Mouse (Mus musculus): ENCODE results near the gene Pnpla3.

Gene Pnpla3

DNA sequence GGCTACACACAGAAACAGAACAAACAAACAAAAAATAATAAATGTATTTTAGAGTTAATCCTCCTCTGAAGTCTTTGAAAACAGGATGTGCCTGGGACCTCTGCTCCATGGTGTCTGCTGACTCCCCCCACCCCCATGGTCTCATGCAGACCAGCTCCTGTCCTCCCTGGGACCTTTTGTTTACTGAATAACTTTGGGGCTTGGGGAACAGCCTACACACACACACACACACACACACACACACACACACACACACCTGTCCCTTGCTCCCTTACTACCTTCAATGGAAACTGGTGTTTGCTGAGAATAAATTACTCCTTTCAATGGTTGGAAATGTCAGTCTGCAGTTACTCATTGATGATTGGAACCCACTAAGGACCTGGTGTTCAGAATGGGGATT, 48.4 kb downstream of the Pnpla3 start:
- no peak for DNase-seq (ENCODE audit: extremely low read depth, low read depth, low spot score)

DNA sequence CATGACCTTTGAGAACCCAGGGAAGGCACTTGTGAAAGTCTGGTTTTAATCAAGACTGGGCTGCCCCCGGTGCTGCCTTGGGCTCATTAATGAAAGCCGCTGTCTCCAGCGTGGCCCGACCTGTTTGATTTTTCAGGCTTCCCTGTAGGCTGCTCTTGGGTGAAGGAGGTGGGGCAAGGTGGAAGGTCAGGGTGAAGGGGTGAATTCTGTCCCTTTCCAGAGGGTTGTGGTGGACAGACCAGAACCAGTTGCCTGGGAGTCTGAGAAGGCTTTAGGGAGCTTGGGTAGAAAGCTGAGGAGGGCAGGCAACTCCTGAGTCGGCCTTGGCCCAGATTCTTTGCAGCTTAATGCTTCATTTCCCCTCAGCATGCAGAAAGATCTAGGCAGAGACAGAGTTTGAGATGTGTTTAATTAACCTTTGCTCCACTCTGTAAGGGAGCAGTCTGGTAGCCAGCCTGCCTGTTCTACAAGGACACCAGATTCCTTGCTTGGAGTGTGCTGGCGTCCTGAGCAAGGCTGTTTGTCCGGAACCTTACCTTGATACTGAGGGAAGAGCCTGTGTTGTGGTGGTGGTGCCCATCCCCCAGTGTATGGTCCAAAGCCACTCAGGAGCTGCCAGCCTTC, 48.9 kb downstream of the Pnpla3 start:
- DNase-seq (ENCODE audit: extremely low read depth, low read depth, low spot score) = no peak

DNA sequence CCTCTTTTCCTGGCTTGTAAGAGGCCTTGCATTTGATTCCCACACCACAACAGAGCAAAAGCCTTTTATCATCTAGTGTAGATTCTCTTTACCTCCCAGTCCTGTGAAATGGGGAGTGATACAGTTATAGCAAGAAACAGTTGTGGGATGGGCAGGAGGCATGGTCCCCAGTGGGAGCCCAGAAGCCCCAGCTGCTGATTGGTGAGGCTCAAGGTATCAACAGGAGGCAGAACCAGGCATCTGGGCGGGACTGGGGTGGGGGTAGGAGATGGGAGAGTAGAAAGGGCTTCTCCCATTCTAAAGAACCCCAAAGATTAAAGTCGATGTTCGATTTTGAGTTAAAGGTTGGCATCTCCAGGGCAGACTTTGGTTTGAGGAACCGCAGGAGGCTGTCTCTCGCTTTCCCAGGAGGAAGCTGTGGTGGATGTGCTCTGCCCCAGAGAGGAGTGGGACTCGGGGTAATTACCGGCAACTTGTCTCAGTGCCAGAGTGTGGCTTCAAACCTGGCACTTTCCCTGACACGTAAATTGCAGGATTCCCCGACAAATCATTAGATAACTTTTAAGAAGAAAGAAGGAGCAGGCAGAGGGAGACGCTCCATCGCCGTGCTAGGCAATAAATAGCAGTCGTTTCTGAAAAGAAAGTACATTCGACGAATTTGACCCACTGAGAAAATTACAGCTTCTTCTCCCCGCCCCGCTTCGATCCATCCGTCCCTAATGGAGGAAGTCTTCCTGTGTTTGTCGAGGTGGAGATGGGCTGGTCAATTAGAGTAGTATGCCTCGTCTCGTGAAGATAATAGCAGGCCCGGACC, 50.5 kb downstream of the Pnpla3 start:
- DNase-seq (ENCODE audit: extremely low read depth, low read depth, low spot score) = no peak

- no peak for DNase-seq (ENCODE audit: extremely low read depth, low read depth, low spot score)
These were observed 51.2 kb downstream of the Pnpla3 start for GRCm38 (mm10) chr15:84218783-84219271.

DNA sequence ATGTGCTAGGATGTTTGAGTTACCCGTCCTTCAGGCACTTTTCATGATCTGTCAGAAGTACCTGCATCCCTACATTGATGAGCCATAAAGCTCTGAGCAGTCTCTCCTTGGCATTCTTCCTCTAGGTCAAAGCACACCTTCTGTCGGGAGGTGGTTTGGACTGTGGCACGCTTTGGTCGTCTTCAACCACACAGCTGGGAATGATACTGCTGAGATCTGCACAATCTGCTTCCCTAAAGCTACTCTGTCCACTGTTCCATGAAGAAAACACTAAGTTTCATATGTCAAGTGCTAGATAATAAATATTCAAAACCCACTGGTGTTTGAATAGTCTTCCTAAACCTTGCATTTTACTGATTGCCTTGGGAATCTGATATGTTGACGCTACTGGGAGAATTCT, 53.9 kb downstream of the Pnpla3 start:
- no peak for DNase-seq (ENCODE audit: extremely low read depth, low read depth, low spot score)

GRCm38 (mm10) chr15:84223423-84223822, 55.8 kb downstream of the Pnpla3 start:
- DNase-seq (ENCODE audit: extremely low read depth, low read depth, low spot score) = no peak

- no peak for DNase-seq (ENCODE audit: extremely low read depth, low read depth, low spot score)
These were observed 57.1 kb downstream of the Pnpla3 start for GRCm38 (mm10) chr15:84224779-84225178.

DNA sequence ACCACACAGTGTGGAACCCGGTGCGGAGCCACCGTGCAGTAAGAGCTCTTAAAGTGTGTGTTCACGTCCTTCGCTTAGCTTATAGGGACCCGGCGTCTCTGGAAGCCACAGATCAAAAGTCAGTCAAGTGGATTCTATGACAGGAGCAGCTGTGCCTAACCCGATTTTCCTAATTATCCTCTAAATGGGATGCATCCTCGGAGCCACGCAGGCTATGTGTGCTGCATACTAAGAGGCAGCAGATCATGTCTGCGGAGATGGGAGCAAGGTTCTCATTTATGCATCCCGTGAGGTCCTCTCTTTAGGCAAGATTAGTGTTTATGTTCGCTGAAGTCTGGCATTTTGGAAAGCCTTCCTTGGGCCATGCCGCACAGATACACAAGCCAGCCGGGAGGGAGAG, 59.3 kb downstream of the Pnpla3 start:
- no peak for DNase-seq (ENCODE audit: extremely low read depth, low read depth, low spot score)

GRCm38 (mm10) chr15:84230661-84231060, 63.0 kb downstream of the Pnpla3 start:
- DNase-seq (ENCODE audit: extremely low read depth, low read depth, low spot score) = no peak

DNA sequence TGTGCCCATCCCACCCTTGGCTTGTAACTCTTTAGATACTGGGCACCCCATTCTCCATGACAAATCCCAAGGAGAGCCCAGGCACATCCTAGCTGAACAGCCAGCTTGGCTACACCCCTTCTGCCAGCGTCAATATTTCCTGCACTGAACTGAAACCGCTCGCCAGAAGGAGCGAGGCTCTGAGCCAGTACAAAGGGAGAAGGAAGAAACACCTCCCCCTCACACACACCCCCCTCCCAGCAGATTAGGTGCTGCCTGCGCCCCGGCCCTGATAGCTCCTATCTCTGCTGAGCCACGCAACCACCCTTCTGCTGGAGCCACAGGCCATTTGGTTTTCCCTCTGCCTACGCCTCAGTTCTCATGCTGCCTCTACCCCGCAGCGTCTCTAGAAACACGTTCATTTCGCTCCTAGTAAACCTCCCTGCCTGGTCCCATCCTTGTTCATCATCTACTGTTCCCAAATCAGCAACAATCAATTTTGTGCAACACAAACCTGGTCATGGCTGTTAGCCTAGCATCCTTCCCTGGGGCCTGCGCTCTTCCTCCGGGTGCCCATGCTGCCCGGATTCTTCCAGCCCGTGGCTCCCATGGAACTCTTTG, 63.6 kb downstream of the Pnpla3 start:
- DNase-seq (ENCODE audit: extremely low read depth, low read depth, low spot score) = no peak

DNA sequence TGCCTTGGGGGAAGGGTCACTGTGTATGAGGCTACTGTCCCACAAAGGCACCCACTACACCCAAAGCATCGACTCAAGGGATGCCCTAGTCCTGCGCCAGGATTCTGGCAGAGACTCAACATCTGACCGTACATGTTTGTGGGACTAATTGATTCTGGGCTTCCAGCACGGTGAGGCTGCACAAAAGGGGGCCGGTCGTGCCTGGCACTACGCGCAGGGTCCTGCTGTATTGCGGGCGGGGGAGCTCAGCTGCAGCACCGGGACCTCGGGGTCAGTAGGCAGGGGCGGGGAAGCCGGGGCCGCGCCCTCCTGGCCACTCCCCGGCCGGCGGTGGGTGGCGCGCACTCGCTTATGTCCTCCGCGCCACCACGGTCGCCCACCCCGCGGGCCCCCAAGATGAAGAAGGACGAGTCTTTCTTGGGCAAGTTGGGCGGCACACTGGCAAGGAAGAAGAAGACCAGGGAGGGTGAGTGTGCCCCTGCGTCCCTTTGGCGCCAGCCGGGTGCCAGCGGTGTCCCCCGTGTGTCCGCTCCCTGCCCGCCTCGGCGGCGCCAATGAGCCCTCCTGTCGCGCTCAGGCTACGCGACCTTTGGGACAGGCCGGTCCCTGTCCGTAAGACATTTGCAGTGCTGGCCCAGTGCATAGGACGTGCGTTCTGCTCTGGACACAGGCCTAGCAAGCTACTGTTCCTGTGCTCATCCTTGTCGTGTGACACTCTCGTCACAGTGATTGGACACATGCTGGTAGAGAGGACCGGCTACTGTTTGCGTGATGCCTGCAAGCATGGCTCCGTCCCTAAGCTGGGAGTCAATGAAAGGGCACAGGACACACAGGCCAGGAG, 64.3 kb downstream of the Pnpla3 start, which contains the start of gene Parvb:
Gene Parvb (plus strand): TSS at position 323 of the 841 bp plus-strand sequence.
- no peak for DNase-seq (ENCODE audit: extremely low read depth, low read depth, low spot score)

DNA sequence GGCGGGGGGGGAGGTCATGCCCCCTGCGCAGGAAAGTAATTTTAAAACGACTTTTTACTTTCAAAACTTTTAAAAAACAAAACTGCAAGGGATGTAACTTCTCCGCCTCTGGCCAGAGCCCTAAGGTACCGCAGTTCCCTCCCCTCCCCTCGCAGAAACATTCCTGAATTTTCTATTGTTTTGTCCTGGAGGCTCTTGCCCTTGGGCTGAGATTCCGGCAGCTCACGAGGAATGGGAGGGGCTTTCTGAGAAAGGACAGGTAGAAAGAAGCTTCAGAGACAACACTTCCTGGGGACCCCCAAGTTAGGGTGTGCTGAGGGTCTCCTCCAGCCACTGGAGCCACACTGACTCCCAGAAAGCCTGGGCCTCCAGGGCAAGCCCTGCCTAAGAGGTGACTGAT, 65.0 kb downstream of the Pnpla3 start:
- no peak for DNase-seq (ENCODE audit: extremely low read depth, low read depth, low spot score)

DNA sequence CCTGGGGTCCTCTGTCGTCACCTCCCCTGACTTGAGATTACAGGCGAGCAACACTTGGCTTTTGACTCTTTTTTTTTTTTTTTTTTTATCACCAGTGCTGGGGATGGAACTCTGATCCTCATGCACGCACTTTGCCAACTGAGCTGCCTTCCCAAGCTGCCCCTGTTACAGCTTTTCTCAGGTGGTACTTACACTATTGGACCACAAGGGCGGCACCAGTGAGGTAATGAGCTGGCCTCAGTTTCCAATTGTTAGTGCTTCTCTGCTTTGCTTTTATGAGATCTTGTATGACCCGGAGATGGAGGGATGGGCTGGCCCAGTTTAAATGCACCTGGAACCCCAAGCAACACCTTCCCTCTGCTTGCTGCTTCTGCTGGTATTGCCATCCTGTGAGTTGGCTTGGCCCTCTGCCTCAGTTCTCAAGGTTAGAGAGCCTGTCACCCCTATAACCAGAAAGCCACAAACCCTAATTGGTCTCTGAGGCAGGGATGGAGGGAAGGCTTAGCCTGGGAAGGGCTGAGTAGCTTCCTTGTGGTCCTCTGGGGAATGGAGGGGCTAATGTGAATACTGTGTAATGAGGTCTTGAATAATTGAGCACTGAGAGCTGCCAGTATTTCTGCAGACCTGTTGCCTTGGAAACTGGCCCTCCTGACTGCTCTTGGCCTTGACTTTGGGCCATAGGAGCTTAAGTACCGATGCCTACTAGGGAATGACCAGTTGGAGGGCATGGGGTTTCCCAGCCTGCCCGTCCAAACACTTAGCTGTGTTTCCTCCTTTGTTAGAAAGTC, 67.4 kb downstream of the Pnpla3 start:
- no peak for DNase-seq (ENCODE audit: extremely low read depth, low read depth, low spot score)

- DNase-seq (ENCODE audit: extremely low read depth, low read depth, low spot score) = no peak
These were observed 68.0 kb downstream of the Pnpla3 start for GRCm38 (mm10) chr15:84235646-84236045.
